Mouse (Mus musculus): ENCODE measurements around the gene Arrb1.
"Not testable (repeated sequence)": the region's sequence is repeated elsewhere in the genome, so short reads cannot be mapped to it uniquely, and the experiment has no call there.

Arrb1 gene

DNA sequence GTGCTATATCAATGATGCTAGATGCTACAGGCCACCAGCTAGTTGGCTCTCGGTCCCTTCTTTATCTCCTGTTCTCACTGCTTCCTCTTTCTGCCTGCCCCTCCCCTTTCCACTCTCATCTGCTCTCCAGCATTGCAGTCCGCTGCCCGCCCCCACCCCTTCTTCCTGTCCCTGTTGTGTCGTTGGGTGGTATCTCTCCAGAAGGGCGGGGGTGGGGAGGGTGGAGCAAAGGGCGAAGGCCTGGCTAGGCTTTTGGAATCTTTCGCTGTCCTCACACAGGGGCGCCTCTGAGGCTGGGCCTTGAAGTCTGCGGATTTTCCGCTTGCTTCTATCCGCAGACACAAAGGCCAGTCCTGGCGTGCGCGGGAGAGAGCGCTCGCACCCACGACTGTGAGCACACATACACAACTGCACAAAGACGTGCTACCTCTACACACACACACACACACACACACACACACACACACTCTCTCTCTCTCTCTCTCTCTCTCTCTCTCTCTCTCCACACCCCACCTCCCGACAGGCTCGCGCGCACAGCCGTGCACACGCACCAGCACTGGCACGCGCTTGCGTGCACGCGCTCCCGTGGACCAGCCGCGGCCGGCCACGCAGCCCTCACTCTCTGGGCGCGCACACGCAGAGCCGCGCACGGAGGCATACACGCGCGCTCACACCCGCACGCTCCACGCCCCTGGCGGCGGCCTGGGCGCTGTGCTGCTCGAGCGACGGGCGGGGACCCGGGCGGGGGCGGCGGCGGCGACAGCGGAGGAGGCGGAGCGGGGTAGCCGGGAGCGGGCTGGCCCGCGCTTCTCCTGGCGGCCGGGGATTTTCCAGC lies at the start of gene Arrb1:
Gene Arrb1, plus strand, starts transcription at position 566 of the 835 bp plus-strand sequence.
- peak; percentile 87 for DNase-seq

DNA sequence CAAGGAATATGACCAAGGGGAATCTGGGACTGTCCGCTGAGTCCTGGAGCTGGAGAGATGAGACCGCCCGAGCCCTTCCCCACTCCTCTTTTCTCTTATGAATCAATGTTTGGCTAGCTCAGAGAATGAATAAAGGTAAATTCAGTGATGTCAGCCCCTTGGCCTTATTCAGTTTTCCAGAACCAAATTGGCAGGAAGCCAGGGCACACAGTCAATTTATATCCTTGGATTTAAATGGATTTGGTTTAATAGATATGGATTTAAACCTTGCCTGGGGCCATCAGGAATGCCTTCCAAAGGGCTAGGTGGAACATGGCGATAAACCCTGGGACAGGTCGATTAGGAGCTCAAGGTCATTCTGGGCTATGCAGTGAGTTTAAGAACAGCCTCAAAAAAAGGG lies 45.6 kb upstream of the Arrb1 start:
- DNase-seq = no peak

DNA sequence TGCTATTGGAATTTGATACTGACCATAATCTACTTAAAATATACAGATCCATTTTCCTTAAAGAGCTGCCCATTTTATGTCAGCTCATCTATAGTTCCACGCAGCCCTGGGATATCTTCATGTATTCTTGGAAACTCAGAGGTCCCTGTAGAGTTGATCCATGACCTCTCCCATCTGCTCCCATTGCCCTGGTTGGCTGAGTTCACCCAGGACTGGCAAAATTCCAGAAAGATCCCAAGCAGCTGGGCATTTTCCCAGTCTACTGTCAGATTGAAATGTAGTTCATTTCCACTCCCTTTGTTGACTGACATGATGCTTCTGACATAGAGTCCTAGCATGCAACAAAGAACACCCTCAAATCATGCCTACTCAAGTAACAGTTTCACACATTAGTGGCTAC lies 36.1 kb upstream of the Arrb1 start:
- no peak for DNase-seq

DNA sequence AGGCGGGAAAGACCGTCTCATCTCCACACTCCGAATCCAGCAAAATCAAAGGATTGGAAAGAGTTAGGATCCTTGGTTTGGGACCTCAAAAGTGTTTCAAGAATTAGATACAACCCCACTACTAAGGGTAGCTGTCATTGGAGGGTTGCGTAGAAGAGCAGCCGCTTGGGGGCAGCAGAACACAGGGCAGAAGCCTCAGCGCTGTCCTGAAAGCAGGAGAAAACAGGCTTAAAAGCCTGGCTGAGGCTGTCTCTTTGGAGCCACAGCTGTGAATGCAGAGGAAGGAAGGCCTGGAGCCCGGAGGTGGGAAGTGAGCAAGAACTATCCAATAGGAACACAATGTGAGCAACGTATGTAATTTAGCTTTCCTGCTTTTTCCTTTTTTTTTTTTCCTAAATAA lies 35.1 kb upstream of the Arrb1 start:
- DNase-seq = peak; percentile 62

GRCm38 (mm10) chr7:99500655-99501054 lies 34.6 kb upstream of the Arrb1 start:
- DNase-seq = no peak

- DNase-seq = no peak
These were observed 34.1 kb upstream of the Arrb1 start for GRCm38 (mm10) chr7:99501148-99501547.

GRCm38 (mm10) chr7:99504556-99504955 lies 30.7 kb upstream of the Arrb1 start:
- DNase-seq = no peak

DNA sequence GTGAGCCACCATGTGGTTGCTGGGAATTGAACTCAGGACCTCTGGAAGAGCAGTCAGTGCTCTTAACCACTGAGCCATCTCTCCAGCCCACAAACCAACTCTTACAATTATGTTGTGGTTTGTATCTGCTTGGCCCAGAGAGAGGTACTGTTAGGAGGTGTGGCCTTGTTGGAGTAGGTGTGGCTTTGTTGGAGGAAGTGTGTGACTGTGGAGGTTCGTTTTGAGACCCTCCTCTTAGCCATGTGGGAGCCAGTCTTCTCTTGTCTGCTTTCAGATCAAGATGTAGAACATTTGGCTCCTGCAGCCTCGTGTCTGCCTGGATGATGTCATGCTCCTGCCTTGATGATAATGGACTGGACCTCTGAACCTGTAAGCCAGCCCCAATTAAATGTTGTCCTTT lies 27.1 kb upstream of the Arrb1 start:
- not testable (repeated sequence) for DNase-seq

DNA sequence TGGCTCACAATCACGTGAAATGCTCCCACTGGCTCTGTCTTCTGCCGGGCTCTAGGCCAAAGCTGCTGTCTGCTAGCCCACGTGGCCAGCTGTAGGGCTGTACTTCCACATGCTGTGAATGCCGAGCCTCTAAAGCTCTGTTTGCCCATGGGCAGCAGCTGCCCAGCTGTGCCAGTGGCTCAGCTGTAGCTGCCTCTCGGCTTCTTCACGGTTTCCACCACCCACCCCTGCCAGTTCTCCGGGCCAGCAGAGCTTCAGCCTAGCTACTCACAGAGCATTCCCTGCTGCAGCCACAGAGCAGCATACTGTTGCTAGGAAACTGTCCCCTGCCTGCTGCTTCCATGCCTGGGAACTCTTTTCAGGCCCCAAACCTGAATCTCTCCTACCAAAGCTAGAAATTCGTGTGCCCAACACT lies 25.2 kb upstream of the Arrb1 start:
- no peak for DNase-seq

DNA sequence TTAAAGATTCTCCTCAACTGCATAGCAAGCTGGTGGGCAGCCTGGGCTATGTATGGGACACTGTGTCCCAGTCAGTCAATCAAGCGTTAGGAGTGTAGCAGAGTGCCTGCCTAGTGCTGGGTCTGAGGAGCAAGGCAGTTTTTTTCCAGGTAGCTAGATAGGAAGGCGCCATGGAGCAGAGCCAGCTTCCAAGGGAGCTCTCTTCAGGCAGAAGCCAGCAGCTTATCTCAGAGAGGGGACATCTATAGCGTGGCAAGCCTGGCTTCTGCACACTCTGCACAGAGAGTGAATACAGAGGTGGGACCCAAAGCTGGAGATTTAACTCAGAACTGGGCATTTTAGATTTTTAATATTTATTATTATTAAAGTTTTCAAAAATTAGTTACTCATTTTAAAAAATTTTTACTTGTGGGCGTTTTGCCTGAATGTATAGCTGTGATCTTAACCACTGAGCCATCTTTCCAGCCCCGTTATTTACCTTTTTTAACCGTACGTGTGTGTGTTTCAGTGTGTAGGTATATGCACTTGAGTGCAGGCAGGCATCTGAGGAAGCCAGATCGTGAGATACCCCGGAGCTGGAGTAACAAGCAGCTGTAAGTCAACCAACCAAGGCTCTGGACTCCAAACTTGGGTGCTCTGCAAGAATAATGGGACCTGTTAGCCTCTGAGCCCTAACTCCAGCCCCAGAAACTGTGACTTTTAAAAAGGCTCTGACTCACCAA lies 19.0 kb upstream of the Arrb1 start:
- no peak for DNase-seq

GRCm38 (mm10) chr7:99516814-99517157 lies 18.5 kb upstream of the Arrb1 start:
- DNase-seq = no peak

DNA sequence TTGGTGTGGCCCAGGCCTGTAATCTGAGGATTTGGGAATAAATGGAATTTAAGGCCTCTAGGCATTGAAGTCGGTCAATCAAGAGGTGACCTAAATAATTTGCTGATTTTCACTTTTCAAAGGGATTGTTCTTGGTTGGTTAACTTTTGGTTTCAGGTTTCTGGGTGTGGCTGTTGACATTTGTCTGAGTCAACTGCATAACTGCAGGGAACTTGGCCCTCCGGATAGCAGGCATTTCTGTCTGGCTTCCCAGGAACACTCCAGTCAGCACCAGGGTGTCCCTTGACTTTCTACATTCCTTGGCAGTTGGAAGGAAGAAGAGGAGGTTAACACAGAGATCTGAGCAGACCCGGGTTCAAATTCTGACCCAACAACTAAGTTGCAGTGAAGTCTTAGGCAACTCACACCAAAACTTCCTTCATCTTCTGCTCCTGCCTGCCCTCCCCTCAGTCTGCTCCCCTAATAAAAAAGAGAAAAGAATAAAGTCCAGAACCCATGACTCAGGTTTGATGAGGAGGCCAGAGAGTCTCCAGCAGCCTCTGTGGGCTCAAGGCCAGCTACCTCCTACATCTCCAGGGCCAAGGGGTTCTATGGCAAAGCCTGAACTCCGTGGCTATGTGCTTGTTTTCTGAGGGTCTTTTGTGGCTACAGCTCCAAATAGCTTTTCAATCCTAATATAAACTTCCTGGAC lies 16.2 kb upstream of the Arrb1 start:
- no peak for DNase-seq

DNA sequence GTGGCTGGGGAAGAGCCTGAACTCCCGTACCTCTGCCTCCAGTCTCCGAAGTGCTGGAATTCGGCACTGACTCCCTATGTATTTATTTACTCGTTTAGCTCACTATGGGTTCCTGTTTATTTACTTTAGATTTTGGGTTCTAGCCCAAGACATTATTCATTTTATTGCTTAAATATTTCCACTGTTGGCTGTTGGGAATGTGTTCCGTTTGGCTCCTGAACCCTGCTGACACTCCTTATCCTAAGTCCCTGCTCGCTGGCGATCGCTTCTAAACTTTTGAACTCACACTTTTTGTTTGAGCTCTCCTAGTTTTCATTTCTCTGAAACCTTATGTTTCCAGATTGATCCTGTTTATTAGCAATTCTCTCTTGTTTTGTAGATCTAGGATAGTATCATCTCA lies 12.1 kb upstream of the Arrb1 start:
- no peak for DNase-seq

- DNase-seq = no peak
These were observed 11.4 kb upstream of the Arrb1 start for GRCm38 (mm10) chr7:99523837-99524236.

- DNase-seq = no peak
These were observed 6.7 kb upstream of the Arrb1 start for GRCm38 (mm10) chr7:99528547-99528946.

DNA sequence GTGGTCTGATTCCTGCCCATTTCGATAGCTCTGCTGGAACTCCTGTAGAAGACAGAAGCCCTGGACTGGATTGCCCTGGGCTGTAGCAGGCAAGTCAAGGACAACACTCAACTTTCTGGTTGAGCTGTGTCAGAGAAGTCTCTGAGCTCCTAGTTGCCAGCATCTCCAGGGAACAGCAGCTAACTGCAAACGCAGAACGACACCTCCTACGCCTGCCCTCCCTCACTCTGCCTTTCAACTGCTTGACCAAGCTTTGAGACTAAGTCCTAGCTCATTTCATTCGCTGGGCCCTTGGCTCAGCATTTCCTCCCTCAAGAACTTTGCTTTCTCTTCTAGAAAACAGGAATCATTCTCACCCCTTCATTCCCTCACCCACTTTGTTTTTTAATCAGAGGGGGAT lies 5.9 kb upstream of the Arrb1 start:
- no peak for DNase-seq

DNA sequence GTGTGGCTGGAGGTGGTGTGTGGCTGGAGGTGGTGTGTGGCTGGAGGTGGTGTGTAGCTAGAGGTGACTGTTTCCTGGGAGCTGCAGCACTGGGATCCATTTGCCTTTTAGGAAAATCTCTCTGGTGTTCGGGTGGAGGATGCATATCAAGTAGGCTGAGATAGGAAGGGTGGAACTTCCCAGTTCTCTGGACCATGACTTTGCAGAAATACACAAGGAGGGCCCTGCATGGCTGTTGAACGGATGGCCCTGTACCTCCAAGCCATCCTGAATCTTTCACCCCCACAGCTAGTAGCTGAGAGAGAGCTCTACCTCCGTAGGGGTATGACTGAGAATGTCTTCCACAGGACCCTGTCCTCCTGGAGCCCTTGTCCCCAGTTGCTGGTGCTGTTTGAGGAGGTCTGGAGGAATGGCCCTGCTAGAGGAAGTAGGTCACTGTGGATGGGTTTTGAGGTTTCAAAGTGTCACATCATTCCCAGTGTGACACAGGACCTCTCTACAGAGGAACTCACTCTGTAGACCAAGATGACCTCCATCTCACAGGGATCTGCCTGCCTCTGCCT lies 3.8 kb upstream of the Arrb1 start:
- DNase-seq = no peak

GRCm38 (mm10) chr7:99532526-99532925 lies 2.7 kb upstream of the Arrb1 start:
- DNase-seq = no peak

DNA sequence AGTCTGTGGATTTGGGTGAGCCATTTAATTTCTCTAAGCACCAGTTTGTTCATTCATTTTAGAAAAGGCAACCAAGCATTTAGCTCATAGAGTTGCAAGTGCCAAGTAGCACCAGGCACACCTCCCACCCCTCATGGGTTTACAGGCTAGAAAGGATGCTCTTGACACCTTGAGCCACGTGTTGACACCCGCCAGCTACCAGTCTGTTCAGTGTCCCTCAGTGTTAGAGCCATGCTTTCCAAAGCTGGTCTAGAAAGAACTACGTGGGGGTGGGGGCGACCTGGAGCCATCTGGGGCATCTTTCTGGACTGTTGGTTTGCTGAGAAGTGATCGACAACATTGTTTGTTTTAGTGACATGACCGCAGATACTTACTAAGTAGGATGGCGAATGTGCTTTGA lies 1.7 kb upstream of the Arrb1 start:
- no peak for DNase-seq

GRCm38 (mm10) chr7:99534501-99534900 lies 765 bp upstream of the Arrb1 start:
- DNase-seq = no peak

DNA sequence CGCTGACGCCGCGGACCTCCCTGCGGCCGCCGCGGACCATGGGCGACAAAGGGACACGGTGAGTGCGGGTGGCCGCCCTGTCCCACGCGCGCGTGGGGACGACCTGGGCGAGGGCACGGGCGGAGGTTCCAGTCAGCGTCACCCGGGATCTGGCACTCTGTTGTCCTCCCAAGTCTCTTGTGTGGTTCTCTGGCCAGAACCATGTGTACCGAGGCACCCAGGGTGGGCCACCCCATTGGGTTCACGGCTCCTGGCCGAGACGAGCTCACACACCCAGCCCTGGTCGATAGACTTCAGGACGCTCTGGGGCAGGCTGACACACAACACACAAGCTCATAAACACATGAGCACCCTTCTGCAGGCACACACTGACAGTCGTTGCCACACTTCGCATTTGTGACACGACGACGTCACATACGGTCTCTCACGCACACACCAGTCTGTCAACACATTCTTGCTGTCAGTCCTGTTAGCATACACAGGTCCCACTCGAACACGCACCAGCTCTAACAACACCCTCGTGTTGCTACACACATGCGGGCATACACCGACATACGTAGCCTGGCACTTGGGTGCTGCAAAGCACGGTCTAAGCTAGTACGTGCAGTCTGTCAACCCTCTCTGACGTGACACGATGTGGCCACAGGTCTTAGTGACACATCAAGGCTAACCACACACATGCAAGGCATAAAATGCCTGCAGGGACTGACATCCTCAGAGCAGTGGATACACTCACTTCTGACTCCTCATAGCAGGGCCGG lies 655 bp downstream of the Arrb1 start:
- no peak for DNase-seq

GRCm38 (mm10) chr7:99537183-99537756 lies 2.0 kb downstream of the Arrb1 start:
- no peak for DNase-seq
